Mouse (Mus musculus): ENCODE data around the gene Zfp882.
"Not testable (repeated sequence)": the region's sequence is repeated elsewhere in the genome, so short reads cannot be mapped to it uniquely, and the experiment has no call there.

Zfp882 gene

DNA sequence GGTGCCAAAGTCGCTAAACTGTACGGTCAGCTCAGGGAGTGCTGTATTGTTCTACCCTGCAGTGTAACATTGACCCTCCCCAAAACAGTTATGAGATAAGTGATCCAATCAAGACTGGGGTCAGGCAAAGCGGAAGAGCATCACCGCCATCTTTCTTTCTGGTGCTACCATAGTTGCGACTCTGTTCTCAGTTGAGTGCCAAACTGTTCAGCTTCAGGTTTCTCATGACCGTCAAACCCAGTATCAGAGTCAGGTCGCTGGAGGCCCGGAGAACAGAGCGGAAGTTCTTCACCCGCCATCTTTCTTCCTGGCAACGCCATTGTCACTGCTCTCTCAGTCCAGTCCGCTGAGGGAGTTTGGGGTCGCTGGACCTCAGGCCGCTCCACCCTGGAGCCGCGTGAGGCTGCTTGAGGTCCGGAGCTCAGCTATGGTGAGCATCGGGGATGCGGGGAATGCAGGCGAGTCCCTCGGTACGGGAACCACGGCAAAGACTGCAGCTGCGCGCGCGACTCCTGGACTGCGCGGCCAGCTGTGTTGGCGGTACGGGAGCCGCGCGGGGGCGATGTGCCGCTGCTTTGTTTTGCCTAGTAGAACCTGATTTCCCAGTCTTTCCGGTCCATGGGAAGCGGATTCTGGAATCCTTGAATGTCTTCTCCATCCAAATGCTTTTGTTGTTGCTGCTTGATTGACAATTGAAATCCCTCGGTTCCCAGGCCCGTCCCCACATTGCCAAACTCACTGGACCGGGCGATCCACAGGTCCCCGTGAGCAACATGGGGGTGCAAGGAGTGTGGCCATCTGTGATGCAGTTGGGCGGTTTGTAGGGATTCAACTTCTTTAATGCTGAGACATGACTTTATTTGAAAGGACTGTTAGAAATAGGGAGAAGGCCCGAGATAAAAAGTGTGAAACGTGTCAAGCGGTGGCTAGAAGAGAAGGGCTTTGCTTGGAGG lies at the start of gene Zfp882, which contains the start of gene Zfp617:
Gene Zfp882 (plus strand): TSS at position 300 of the 953 bp plus-strand sequence.
Gene Zfp617 (plus strand): TSS at position 327 of the 953 bp plus-strand sequence.
- DNase-seq (ENCODE audit: extremely low spot score) = peak; percentile 89

DNA sequence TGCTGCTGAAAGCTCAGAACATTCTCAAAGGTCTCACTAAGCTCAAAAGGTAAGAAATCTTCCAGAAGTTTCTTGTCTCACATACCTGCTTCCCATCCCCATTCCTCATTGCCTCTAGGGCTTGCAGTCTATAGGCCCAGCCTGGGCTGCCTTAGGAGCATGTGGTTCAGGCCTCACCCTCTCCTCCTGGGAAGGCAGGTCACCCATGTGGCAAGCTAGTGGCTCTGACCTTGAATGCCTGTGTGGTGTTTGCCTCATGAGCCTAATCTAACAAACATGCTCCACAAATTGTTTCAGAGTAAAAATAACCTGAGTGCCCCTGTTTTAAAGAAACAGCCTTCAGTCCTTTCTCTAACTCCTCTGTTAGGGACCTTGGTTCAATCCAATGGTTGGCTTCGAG lies 46.9 kb upstream of the Zfp882 start:
- DNase-seq (ENCODE audit: extremely low spot score) = not testable (repeated sequence)

DNA sequence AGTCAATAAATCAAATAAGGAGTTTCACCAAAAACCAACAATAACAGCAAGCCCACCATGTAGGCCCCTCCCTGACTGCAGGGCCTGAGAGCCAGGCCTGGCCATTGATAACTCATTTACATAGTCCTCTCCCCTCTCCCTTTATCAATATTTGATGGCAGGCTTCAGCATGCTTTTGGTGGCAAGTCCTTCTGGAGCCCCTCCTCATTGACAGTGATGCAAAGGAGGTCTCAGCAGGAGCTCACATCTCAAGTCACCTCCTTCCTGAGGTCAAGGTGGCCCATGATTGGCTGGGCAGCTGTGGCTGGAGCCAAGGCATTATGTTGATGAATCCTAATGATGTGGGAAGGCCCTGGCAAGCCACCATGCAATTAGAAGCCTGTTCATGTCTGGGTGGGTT lies 46.4 kb upstream of the Zfp882 start:
- DNase-seq (ENCODE audit: extremely low spot score) = not testable (repeated sequence)

DNA sequence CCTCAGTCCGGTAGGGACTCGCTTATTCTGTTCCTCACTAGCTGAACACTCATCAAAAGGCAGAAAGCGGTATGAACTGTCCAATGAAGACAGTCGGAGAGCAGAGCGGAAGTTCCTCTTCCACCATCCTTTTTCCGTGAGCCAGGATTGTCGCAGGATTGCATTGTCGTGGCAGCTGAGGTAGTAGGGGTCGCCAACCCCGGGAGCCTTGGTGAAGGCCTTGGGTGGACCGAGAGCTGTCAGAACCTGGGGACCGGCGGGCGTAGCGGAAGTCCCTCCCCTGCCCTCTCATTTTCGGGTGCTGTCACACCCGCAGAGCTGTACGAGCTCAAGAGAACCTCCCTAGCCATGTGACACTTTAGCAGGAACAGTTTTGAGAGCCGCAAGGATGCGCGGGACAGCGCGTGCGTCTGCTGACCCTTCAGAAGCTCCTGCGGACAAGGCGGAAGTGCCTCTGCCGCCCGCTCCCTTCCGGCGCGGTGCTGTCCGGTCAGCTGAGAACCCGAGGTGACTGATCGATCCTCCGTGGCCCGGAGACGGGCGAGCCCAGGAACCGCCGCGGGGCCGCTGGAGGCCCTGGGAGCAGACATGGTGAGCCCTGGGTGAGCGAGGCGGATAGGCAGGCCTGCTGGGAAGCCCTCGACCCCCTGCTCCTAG lies 26.7 kb upstream of the Zfp882 start, which contains the start of gene Zfp709:
Gene Zfp709 (plus strand): TSS at position 402 of the 657 bp plus-strand sequence.
- peak; percentile 77 for DNase-seq (ENCODE audit: extremely low spot score)

DNA sequence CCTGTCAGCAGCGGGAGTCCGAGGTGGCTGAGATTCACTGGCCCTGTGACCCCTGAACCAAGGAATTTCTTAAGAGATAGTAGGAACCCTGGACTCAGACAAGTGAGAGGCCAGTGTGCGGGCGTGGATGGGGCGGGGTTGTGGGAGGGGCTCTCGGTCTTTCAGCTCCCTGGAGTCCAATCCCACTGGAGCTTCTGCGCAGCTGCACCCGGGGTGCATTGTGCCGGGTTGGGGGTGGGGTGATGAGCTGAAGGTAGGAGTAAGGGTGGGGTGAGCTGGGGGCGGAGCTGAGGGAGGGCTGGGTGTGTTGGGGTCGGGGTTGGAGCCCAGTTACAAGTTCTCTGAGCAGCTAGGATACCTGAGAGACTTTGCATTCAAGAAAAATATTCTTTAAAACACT lies 7.7 kb upstream of the Zfp882 start:
- not testable (repeated sequence) for DNase-seq (ENCODE audit: extremely low spot score)

DNA sequence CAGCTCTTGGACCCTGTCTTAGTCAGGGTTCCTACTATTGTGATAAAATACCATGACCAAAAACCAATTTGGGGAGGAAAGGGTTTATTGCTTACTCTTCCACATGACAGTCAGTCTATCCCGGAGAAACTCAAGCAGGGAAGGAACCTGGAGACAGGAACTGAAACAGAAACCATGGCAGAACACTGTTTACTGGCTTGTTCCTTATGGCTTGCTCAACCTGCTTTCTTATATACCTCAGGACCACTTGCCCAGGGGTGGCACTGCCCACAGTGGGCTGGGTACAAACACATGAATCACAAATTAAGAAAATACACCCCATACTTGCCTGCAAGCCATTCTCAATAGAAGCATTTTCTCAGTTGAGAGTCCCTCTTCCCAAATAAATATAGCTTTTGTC lies 5.3 kb upstream of the Zfp882 start:
- not testable (repeated sequence) for DNase-seq (ENCODE audit: extremely low spot score)

DNA sequence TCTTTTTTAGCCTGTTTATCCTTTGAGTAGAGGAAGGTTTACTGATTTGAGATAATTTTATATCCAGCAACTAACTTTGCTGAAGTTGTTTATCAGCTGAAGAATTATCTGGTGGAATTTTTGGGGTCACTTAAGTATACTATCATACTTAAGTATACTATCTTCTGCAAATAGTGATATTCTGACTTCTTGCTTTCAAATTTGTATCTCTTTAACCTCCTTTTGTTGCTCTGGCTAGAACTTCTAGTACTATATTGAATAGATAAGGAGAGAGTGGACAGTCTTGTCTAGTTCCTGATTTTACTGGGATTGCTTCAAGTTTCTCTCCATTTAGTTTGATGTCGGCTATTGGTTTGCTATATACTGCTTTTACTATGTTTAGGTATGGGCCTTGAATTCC lies 1.6 kb upstream of the Zfp882 start:
- no peak for DNase-seq (ENCODE audit: extremely low spot score)

DNA sequence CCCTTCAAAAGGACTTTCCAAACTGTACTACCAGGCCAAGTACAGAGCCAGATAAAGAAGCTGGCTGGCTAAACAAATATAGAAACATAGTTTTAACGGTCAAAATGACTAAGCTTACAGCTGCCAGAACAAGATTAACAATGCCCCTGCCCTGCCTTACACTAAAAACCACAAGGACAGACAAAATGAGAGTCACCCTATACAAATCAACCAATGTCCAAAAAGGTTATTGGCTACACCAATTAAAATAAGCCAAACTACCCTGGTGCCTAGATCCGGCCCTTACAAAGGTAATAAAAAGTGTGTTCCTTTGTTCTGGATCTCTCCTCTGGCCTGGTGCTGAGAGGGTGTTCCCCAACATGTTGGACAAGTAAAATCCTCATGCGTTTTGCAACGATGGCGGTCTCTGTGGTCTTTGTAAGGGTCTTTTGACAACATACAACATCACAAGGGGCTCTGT lies 580 bp upstream of the Zfp882 start:
- no peak for DNase-seq (ENCODE audit: extremely low spot score)

DNA sequence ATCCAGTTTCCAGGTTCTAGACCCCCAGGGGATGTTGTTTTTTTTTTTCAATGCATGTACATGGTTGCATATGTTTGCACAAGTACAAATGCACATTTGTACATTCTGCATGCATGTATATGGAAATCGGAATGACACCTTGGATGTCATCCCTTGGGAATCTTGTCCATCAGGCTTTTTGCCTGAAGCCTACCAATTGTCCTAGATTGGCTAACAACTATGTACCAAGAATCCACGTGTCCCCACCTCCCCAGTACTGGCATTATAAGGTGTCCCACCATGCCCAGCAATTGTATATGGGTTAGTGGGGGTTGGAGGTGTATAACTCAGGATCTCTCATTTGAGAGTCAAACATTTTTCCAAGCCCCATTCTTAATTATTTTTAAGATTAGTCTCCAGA lies 3.9 kb downstream of the Zfp882 start:
- DNase-seq (ENCODE audit: extremely low spot score) = no peak

DNA sequence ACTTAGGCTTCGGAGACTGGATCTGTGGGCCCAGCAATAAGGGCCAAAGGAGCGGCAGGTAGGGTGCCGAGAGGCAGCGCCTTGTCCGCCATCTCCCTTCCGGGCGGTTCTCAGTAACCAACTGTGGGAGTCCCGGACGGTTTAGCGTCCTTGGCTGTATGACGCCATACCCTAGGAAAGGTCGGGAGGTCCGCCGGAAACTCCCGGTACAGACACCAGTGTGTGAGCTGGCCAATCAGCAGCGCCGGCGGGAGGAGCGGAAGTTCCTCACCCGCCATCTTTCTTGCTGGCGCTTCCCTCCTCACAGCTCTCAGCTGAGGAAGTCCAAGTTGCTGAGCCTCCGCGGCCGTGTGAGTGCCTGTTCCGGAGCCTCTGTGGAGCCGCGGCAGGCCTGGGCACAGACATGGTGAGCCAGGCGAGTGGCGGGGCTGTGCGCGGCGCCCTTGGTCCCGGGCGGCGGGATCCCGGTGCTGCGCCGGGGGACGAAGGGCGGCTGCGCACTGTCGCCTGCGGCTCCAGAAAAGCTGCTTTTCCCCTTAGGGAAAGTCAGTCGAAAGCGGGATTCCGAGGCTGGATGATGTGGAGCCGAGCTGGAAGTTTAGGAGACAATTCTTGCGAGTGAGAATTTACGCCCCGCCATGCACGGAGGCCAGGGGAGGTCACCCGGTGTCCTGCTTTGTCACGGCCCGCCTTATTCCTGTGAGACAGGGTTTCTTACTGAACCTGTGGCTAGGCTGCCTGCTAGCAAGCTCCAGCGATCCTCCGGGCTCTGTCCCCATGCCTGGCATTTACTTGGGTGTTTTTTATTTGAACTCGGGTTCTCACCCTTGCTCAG lies 14.4 kb downstream of the Zfp882 start:
- peak; percentile 89 for DNase-seq (ENCODE audit: extremely low spot score)

DNA sequence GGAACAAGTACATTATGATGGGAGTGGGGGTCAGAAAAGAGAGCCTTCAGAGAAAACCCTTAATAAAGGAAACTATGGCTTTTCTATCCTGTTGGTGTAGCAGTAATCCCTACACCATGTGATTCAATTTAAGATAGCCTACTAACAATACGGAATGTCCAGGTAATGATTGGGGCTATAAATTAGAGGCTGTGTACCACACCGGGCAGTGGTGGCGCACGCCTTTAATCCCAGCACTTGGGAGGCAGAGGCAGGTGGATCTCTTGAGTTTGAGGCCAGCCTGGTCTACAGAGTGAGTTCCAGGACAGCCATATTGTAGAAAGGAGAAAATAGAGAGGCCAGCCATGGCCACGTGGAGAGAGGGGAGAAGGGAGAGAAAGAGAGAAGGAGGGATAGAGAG lies 17.4 kb downstream of the Zfp882 start:
- DNase-seq (ENCODE audit: extremely low spot score) = no peak

DNA sequence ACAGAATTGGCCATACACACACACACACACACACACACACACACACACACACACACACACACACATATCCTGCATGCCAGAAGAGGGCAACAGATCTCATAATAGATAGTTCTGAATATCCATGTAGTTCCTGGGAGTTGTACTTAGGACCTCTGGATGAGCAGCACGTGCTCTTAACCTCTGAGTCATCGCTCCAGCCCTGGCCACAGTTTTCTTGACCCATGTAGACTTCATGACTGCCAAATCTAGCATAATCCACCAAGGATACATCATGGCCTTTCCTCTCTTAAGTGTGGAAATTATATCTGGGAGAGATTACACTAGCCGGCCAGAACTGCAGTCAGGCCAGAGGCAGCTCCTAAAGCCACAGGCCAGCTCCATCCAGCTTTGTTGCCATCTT lies 18.1 kb downstream of the Zfp882 start:
- DNase-seq (ENCODE audit: extremely low spot score) = no peak

DNA sequence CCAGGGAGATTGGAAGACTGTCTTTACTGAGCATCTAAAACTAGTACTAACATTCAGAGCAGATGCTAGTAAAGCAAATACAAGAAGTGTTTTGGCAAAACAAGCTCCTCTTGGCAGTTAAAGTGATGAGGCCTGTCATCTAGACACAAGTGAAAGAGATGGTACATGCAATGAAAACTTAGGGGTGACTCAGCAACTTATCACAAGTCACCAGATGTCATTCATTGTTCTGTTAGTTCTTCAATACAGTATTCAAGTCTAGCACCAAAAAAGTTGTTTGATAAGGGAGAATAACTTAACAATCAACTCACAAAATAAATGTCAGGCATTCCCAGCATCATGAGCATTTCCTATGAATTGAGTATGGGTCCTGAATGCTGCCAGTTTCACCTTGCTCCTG lies 19.4 kb downstream of the Zfp882 start:
- no peak for DNase-seq (ENCODE audit: extremely low spot score)

DNA sequence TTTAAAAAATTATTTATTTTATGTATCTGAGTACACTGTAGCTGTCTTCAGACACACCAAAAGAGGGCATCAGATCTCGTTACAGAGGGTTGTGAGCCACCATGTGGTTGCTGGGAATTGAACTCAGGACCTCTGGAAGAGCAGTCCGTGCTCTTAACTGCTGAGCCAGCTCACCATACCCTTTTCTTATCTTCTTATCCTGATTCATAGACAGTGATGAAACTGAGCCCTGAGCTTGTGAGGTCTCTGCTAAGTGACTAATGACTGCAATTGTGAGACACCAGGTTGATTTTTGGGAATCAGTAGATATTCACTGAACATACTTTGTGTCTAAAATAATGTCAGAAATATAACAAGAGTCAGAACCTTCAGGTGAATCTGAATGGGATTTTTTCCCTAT lies 29.6 kb downstream of the Zfp882 start:
- not testable (repeated sequence) for DNase-seq (ENCODE audit: extremely low spot score)

DNA sequence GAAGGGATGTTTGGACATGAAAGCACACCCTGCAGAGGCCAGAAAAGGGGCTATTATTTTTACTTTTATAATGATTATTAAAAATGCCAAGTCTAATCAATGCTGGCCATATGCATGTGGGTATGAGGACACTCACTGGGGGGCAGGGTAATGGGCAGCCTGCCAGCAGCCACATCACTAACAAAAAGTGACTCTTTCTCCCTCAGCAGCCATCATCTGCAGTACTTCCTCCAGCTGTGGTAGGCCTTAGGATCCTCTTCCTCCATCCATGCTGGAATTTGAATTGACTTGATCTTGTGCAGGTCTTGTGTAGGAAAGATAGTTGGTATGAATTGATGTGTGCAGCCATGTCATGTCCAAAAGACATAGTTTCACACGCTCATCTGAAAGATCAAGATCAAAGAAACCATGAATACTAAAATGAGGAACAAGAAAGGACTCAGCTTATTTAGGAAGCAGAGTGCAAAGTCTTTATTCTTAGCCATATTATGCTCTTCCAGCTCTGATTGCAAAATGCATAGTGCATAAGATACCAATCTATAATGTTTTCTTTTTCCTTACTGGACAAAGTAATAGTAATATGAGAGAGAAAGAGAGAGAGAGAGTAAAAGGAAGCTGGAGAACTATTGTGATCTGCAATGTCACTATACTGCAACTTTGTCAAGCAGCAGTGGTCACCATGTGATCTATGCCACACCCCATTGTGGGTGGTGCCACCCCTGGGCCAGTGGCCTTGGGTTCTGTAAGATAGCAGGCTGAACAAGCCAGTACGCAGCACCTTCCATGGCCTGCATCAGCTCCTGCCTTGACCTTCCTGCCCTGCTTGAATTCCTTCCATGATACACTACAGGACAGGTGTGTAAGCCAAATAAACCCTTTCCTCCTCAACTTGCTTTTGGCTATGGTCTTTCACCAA lies 32.1 kb downstream of the Zfp882 start:
- DNase-seq (ENCODE audit: extremely low spot score) = no peak

DNA sequence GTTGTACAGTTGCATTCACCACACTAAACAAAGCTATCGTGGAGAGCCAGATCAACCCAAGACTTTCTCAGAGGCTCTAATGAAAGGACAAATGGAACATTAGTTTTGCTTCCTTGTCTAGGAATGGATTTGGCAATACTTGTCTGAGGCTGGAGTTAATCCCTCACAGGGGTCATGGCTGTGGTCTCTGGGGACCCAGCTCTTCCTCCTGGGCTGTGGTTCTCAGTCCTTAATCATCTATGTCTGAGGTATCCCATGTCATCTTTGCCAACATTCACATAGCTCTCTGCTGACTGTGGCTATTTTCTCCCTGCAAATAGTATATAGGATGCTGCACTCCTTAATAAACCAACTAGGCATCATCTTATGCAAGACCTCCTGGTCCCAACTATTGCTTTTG lies 33.4 kb downstream of the Zfp882 start:
- no peak for DNase-seq (ENCODE audit: extremely low spot score)

DNA sequence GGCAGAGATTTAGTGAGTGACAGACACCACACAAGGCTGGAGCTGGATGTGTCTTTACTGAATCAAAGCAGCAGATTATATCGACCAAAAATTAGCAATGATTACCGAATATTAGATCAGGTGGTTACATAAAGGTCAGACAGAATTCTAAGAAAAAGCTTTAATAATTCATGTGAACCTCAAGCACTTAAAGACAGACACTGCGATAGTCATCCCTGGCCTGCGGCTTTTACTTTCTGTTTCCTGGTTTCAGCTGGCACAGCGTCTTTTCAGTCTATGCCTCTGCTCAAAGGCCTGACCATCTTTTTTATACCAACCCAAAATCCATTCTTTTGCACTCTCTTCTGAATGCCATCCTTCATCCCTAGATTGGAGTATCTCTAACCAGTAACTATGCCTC lies 40.2 kb downstream of the Zfp882 start:
- no peak for DNase-seq (ENCODE audit: extremely low spot score)

DNA sequence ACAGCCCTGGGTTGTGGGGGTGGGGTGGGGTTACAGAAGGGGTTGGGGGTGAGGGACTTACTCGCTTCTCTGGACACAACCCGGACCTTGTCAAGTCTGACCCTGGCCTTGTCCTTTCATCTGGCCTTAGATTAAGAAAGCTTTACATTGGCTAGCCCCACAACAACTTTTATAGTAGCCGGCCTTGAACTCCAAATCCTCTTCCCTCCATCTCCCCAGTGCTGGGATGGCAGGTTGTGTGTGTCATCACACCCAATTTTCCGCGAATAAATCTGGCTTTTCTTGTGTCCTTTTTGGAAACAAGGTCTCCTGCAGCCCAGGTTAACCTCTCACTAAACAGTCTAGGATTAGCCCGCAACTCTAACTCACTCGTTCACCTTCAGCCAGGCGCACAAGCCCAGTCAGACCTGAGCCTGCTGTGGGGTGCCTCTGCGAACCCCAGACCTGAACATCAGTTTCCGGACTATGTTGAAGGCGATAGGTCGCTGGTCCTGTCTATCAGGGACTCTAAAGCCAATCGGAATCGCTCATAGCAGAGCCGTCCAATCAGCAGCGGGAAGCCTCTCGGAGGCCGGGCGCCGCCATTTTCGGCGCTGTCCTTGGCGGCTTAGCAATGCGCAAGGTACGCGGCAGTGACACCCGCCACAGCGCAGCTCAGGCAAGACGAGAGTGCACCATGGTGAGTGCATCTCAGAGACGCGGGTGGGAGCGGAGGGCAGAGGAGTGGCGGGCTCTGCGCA lies 42.2 kb downstream of the Zfp882 start, which contains the start of gene Zfp961:
Gene Zfp961 (plus strand): TSS at position 557 of the 740 bp plus-strand sequence.
- peak; percentile 91 for DNase-seq (ENCODE audit: extremely low spot score)

DNA sequence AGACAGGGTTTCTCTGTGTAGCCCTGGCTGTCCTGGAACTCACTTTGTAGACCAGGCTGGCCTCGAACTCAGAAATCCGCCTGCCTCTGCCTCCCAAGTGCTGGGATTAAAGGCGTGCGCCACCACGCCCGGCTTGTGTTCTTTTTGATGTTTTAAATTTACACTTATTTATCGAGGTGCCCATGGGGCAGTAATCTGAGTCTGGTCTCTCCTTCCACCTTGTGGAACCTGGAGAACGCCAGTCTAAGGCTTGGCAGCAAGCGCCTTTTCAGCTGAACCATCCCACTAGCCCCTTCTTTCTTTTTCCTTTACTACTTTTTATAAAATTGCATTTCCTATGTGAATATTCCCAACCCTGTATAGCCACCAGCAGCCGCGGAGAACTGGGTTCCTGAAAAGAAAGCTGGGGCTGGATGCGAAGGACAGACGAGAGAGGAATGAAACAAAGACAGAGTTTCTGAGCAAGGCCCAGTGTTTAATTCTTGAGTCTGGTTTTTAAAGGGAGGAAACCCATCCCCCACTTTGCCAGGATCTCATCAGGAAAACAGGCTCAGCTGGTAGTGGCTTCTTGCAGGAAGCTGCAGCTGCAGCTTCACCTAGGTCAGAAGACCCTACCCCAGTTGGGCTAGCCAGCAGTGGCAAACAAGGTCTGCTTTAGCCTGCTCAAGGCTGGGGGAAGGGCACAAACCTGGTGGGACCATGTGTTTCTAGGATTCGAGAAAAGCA lies 43.2 kb downstream of the Zfp882 start:
- DNase-seq (ENCODE audit: extremely low spot score) = peak; percentile 7
